ENCODE assay signal across 8 mouse cellular contexts in genomic region chr15:101246231-101247154, GRCm38 (mm10). TPM values are rescaled to one million over a fixed set of nuclear protein-coding genes. Genes with fewer than 3 reads are reported as not detected.
DNase-seq lines count a peak whose midpoint lies in the region; ATAC-seq and TF ChIP-seq lines count a peak whose summit lies in the region.

No protein-coding gene starts in this region.

- WGBS in forebrain, embryonic 15.5 days = 3% methylated on average over 55 of the region's 56 CpGs
- 1% methylated on average over 56 of the region's 56 CpGs for WGBS in lung, adult 2 months

- H3K27me3 ChIP-seq in forebrain, embryonic 15.5 days = no peaks in the 10 kb centered on the region

- H3K9ac ChIP-seq in forebrain, embryonic 15.5 days (replicated peaks) = peak overlapping the region; percentile 59

- peak; percentile 74 for TF ChIP-seq POLR2A in lung, adult 2 months (IDR thresholded peaks at IDR 0.05; ENCODE audit: borderline replicate concordance, extremely low read depth, low read depth, low read length)

- intact Hi-C loops in heart, postnatal 25 days (cut with DNase I) = loop anchor here (10.0 kb wide), 1 partner anchor 738 kb away; no protein-coding TSS in a partner anchor

- H3K36me3 ChIP-seq in forebrain, embryonic 15.5 days = no peaks in the 10 kb centered on the region

- peak overlapping the region; percentile 83 for H3K27ac ChIP-seq in forebrain, embryonic 15.5 days (replicated peaks)

- H3K4me3 ChIP-seq in forebrain, embryonic 15.5 days = peak overlapping the region; percentile 52
- H3K4me3 ChIP-seq in lung, adult 2 months (replicated peaks; ENCODE audit: extremely low read depth, low read depth, low read length) = peak overlapping the region; percentile 67

- no peak for TF ChIP-seq CTCF in lung, adult 2 months (IDR thresholded peaks at IDR 0.05; ENCODE audit: insufficient read depth, low read length)

- H3K4me2 ChIP-seq in forebrain, embryonic 15.5 days (replicated peaks) = peak overlapping the region; percentile 66

- no peaks in the 10 kb centered on the region for H3K9me3 ChIP-seq in forebrain, embryonic 15.5 days

- DNase-seq in ES-CJ7 (ENCODE audit: low read depth, low spot score) = peak; percentile 98
- DNase-seq in cerebellum, adult 11-12 months = peak; percentile 97
- DNase-seq in heart, postnatal 25 days (ENCODE audit: low spot score) = peak; percentile 97
- peak; percentile 95 to 97 for DNase-seq in layer of hippocampus, adult 18-20 months (ENCODE audit: low spot score in 2 of 2)
- DNase-seq in lung, adult 2 months = peak; percentile 94
- DNase-seq in thymus, adult 18-20 months = peak; percentile 96 to 97

- peak; percentile 99 for ATAC-seq in forebrain, embryonic 15.5 days (replicated peaks)
- peak; percentile 94 for ATAC-seq in neutrophil, adult 5-6 weeks (ENCODE audit: extremely low read depth, insufficient number of reproducible peaks, low FRiP score, poor library complexity, severe bottlenecking)

- H3K4me1 ChIP-seq in forebrain, embryonic 15.5 days = peaks cover 10% of the 10 kb centered on the region
- peaks cover 3% of the 10 kb centered on the region; the same call in 1 of the 2 replicates for H3K4me1 ChIP-seq in lung, adult 2 months (ENCODE audit: control insufficient read depth, insufficient read depth, low read length)

RNA-seq across cellular contexts. Expression of gene Nr4a1, which starts 7.6 kb away (rescaled TPM):
- 3.7 and 4.3 TPM in 2 replicates for polyA plus RNA-seq in forebrain, embryonic 15.5 days (2015; fragmentation: Nextera tagmentation; extraction: Ambion mirVana)
- total RNA-seq in heart, postnatal 25 days (2021) = 1 to 10 TPM; 5.5 to 6.3 TPM
- total RNA-seq in layer of hippocampus, adult 18-20 months (2021) = 100 to 1,000 TPM in 1 of 2 experiments, 10 to 100 TPM in 1; 87.1 to 105 TPM
- 40.0 and 43.4 TPM in 2 replicates for polyA plus RNA-seq in lung, adult 2 months (2012; rRNA removed)
- 185 and 187 TPM in 2 replicates for total RNA-seq in neutrophil, adult 5-6 weeks (2017)

RNA-seq across cellular contexts. Expression of gene Grasp, which starts 22.5 kb away (rescaled TPM):
- polyA plus RNA-seq in forebrain, embryonic 15.5 days (2015; fragmentation: Nextera tagmentation; extraction: Ambion mirVana) = 1.3 and 1.7 TPM in 2 replicates
- total RNA-seq in heart, postnatal 25 days (2021) = 10 to 100 TPM in 1 of 2 experiments, 1 to 10 TPM in 1; 9.4 to 12.3 TPM
- total RNA-seq in layer of hippocampus, adult 18-20 months (2021) = 10 to 100 TPM; 75.9 to 86.7 TPM
- 36.6 and 58.8 TPM in 2 replicates for polyA plus RNA-seq in lung, adult 2 months (2012; rRNA removed)
- total RNA-seq in neutrophil, adult 5-6 weeks (2017) = 0.81 and 0.98 TPM in 2 replicates

RNA-seq across cellular contexts. Expression of gene Atg101, which starts 37.6 kb away (rescaled TPM):
- polyA plus RNA-seq in forebrain, embryonic 15.5 days (2015; fragmentation: Nextera tagmentation; extraction: Ambion mirVana) = 86.4 and 86.8 TPM in 2 replicates
- 10 to 100 TPM; 21.5 to 25.0 TPM for total RNA-seq in heart, postnatal 25 days (2021)
- total RNA-seq in layer of hippocampus, adult 18-20 months (2021) = 10 to 100 TPM; 53.2 to 57.5 TPM
- polyA plus RNA-seq in lung, adult 2 months (2012; rRNA removed) = 36.1 and 38.6 TPM in 2 replicates
- total RNA-seq in neutrophil, adult 5-6 weeks (2017) = 61.0 and 68.8 TPM in 2 replicates

RNA-seq across cellular contexts. Expression of gene 6030408B16Rik, which starts 46.5 kb away (rescaled TPM):
- 0.37 and 0.48 TPM in 2 replicates for polyA plus RNA-seq in forebrain, embryonic 15.5 days (2015; fragmentation: Nextera tagmentation; extraction: Ambion mirVana)
- 1 to 10 TPM; 1.3 to 1.5 TPM for total RNA-seq in heart, postnatal 25 days (2021)
- under 1 TPM; 0.27 to 0.66 TPM for total RNA-seq in layer of hippocampus, adult 18-20 months (2021)
- 35.1 and 39.4 TPM in 2 replicates for polyA plus RNA-seq in lung, adult 2 months (2012; rRNA removed)
- total RNA-seq in neutrophil, adult 5-6 weeks (2017) = 0.70 and 0.98 TPM in 2 replicates

Comparison
In these comparisons a context has a peak if more than half of its experiments do, and no peak if none do; other contexts are left out.
1. Peak in every context shown above with its lines: DNase-seq, ATAC-seq, H3K4me3 ChIP-seq and H3K27ac ChIP-seq.
2. RNA of gene Nr4a1, which starts 7.6 kb away (total RNA-seq): 185 to 187 TPM in neutrophil, adult 5-6 weeks and 87.1 to 105 TPM in layer of hippocampus, adult 18-20 months; 5.5 to 6.3 TPM in heart, postnatal 25 days; every median in the first group is over 10 times any median in the second.
3. RNA of gene Grasp, which starts 22.5 kb away (total RNA-seq): 75.9 to 86.7 TPM in layer of hippocampus, adult 18-20 months; 9.4 to 12.3 TPM in heart, postnatal 25 days and 0.81 to 0.98 TPM in neutrophil, adult 5-6 weeks; every median in the first group is over 4 times any median in the second.